Mouse (Mus musculus) embryonic fibroblast, embryonic 13.5 days (primary cell): Measurements from ENCODE around the gene Kctd3. TPM values are rescaled to one million over a fixed set of nuclear protein-coding genes. Genes with fewer than 3 reads are reported as not detected.

Experiments used
- H3K27ac ChIP-seq: 2 replicates; pipeline ENCODE4 v1.5.1; 2012; ENCODE audit warnings: low read length, control low read depth, inconsistent platforms; ENCODE audit not compliant: insufficient read depth
- H3K4me1 ChIP-seq: 2 replicates; pipeline ENCODE4 v1.6.1; 2011; ENCODE audit warnings: low read length; ENCODE audit not compliant: control insufficient read depth, insufficient read depth
- H3K4me3 ChIP-seq: 2 replicates; pipeline ENCODE4 v1.5.1; 2011; ENCODE audit warnings: mild to moderate bottlenecking, control low read depth, low read length; ENCODE audit not compliant: insufficient read depth
- CTCF ChIP-seq: IDR thresholded peaks from 2 replicates; pipeline ENCODE4 v1.5.1; 2011; ENCODE audit warnings: mild to moderate bottlenecking, control low read depth, low read length, moderate library complexity, borderline replicate concordance; ENCODE audit not compliant: insufficient read depth
- POLR2A ChIP-seq: IDR thresholded peaks from 2 replicates; pipeline ENCODE4 v1.6.1; 2011; ENCODE audit warnings: low read depth, mild to moderate bottlenecking, control low read depth, low read length, moderate library complexity
- polyA plus RNA-seq: library from polyadenylated mRNA; stranded (reverse); fragments of >200 nt; gene quantifications from 2 replicates; pipeline ENCODE4 v1.2.4, GENCODE M21; 2011; ENCODE audit warnings: low read depth; ENCODE audit not compliant: missing spikeins, insufficient read length

Gene Kctd3
- polyA plus RNA-seq, 1 experiment, result 27.4 TPM

- H3K27ac ChIP-seq, result no peak overlapping the region
- TF ChIP-seq POLR2A, result no peak
- peak; percentile 54; the same call in 1 of the 2 replicates for TF ChIP-seq CTCF
- no peaks in the 10 kb centered on the region for H3K4me1 ChIP-seq
- no peak overlapping the region for H3K4me3 ChIP-seq
Observed at GRCm38 (mm10) chr1:188980050-188980449, 27.6 kb downstream of the Kctd3 start.

GRCm38 (mm10) chr1:188973926-188974325, 33.7 kb downstream of the Kctd3 start:
- no peaks in the 10 kb centered on the region for H3K4me1 ChIP-seq
- TF ChIP-seq POLR2A, result no peak
- no peak for TF ChIP-seq CTCF
- H3K4me3 ChIP-seq, result no peak overlapping the region
- H3K27ac ChIP-seq, result no peak overlapping the region

GRCm38 (mm10) chr1:188973078-188973477, 34.6 kb downstream of the Kctd3 start:
- no peak for TF ChIP-seq POLR2A
- TF ChIP-seq CTCF, result no peak
- H3K4me1 ChIP-seq, result no peaks in the 10 kb centered on the region
- no peak overlapping the region for H3K27ac ChIP-seq
- H3K4me3 ChIP-seq, result no peak overlapping the region

GRCm38 (mm10) chr1:188952501-188952900, 55.1 kb downstream of the Kctd3 start:
- H3K4me3 ChIP-seq, result no peak overlapping the region

GRCm38 (mm10) chr1:188951091-188951490, 56.5 kb downstream of the Kctd3 start:
- TF ChIP-seq POLR2A (no peak), CTCF (no peak)
- Histone ChIP-seq H3K27ac (no peak overlapping the region), H3K4me3 (no peak overlapping the region), H3K4me1 (no peaks in the 10 kb centered on the region)

More at GRCm38 (mm10) chr1:188952501-188952900, 55.1 kb downstream of the Kctd3 start:
- Histone ChIP-seq H3K4me1 (no peaks in the 10 kb centered on the region), H3K27ac (no peak overlapping the region)
- TF ChIP-seq POLR2A (no peak), CTCF (no peak)

- H3K4me1 ChIP-seq, result no peaks in the 10 kb centered on the region
- H3K27ac ChIP-seq, result no peak overlapping the region
- H3K4me3 ChIP-seq, result no peak overlapping the region
- TF ChIP-seq POLR2A (no peak), CTCF (no peak)
Observed at GRCm38 (mm10) chr1:188948276-188948675, 59.4 kb downstream of the Kctd3 start.

GRCm38 (mm10) chr1:188947794-188948193, 59.8 kb downstream of the Kctd3 start:
- Histone ChIP-seq H3K27ac (no peak overlapping the region), H3K4me3 (no peak overlapping the region), H3K4me1 (no peaks in the 10 kb centered on the region)
- TF ChIP-seq POLR2A, result no peak
- TF ChIP-seq CTCF, result no peak

- no peak for TF ChIP-seq CTCF
- TF ChIP-seq POLR2A, result no peak
- H3K4me1 ChIP-seq, result no peaks in the 10 kb centered on the region
- H3K4me3 ChIP-seq, result no peak overlapping the region
- no peak overlapping the region for H3K27ac ChIP-seq
Observed at GRCm38 (mm10) chr1:188946849-188947248, 60.8 kb downstream of the Kctd3 start.

GRCm38 (mm10) chr1:188945326-188945725, 62.3 kb downstream of the Kctd3 start:
- no peak for TF ChIP-seq POLR2A
- no peak overlapping the region for H3K4me3 ChIP-seq
- H3K27ac ChIP-seq, result no peak overlapping the region
- H3K4me1 ChIP-seq, result no peaks in the 10 kb centered on the region

GRCm38 (mm10) chr1:188937246-188937780, 70.3 kb downstream of the Kctd3 start:
- no peak overlapping the region for H3K4me3 ChIP-seq
- TF ChIP-seq POLR2A (no peak), CTCF (no peak)
- no peak overlapping the region for H3K27ac ChIP-seq
- no peaks in the 10 kb centered on the region for H3K4me1 ChIP-seq
